Mouse (Mus musculus): Measurements from ENCODE around the gene Sft2d1.

The Sft2d1 gene

GRCm38 (mm10) chr17:8367514-8368480 lies 56.9 kb downstream of the Sft2d1 start:
- no peak for DNase-seq

- no peak for DNase-seq
These were observed 57.7 kb downstream of the Sft2d1 start for GRCm38 (mm10) chr17:8368570-8368969.

GRCm38 (mm10) chr17:8369171-8369570 lies 58.3 kb downstream of the Sft2d1 start:
- DNase-seq: no peak

- DNase-seq: no peak
These were observed 59.8 kb downstream of the Sft2d1 start for GRCm38 (mm10) chr17:8370634-8371229.

GRCm38 (mm10) chr17:8371834-8372233 lies 60.9 kb downstream of the Sft2d1 start:
- DNase-seq: peak; percentile 38

- DNase-seq: peak; percentile 76
These were observed 61.6 kb downstream of the Sft2d1 start for GRCm38 (mm10) chr17:8372286-8373046.
